Mouse (Mus musculus) ES-E14 (cell line): ENCODE results near the gene Ddx23.

Experiments used
- CHD2 ChIP-seq: IDR thresholded peaks from 2 replicates; pipeline ENCODE4 v1.6.1; 2014; ENCODE audit warnings: mild to moderate bottlenecking, low read depth, low read length, inconsistent platforms
- HCFC1 ChIP-seq: IDR thresholded peaks from 2 replicates; pipeline ENCODE4 v1.6.1; 2012; ENCODE audit warnings: low read length, inconsistent platforms, borderline replicate concordance; ENCODE audit not compliant: insufficient read depth
- MAFK ChIP-seq: IDR thresholded peaks from 2 replicates; pipeline ENCODE4 v1.6.1; 2014; ENCODE audit warnings: mild to moderate bottlenecking, low read depth, low read length, inconsistent platforms; ENCODE audit not compliant: insufficient read depth
- ZNF384 ChIP-seq: IDR thresholded peaks from 2 replicates; pipeline ENCODE4 v1.6.1; 2012; ENCODE audit warnings: low read depth, low read length, inconsistent platforms

DNA sequence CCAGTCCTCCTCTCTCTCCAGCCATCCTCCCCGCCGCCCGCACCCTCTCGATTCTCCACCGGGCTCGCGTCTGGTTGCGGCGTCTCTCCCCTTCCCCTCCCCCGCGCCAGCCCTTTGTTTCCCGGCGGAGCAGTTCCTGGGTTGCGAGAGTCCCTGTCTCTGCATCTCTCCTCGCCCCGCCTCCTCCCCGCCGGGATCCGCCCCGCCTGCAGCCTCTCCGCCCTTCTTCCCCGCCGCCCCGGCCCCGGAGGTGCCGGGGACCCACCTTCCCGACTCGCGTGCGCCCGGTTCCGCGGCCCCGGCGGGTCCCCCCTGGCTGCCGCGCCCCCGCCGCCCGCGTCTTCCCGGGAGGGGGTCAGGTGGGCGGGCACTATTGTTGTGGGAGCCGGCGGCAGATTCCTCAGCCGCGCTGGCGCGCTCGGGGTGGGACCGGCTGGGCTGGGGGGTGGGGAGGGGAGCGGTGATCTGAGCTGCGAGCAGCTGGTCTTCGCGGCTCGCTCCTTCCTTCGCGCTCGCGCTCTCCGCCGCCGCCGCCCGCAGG is 28.1 kb downstream of the Ddx23 start:
- TF ChIP-seq HCFC1 (no peak), CHD2 (peak; percentile 37; the same call in 1 of the 2 replicates), ZNF384 (no peak), MAFK (no peak)
